Mouse (Mus musculus): ENCODE results near the gene Cnpy4.

GRCm38 (mm10) chr5:138227367-138227766, 40.1 kb downstream of the Cnpy4 start:
- TF ChIP-seq MAX (IDR thresholded peaks at IDR 0.05; ENCODE audit: low read length): peak; percentile 92
- TF ChIP-seq TCF12 (IDR thresholded peaks at IDR 0.05; ENCODE audit: low read depth, low read length): peak; percentile 98
- TF ChIP-seq CTCF (IDR thresholded peaks at IDR 0.05 in 2 of 3, conservative IDR thresholded peaks at IDR 0.05 in 1 of 3; ENCODE audit: control insufficient read depth in 1 of 3, insufficient read depth in 1 of 3, low read depth in 2 of 3, low read length in 3 of 3, poor library complexity in 1 of 3, severe bottlenecking in 1 of 3): no peak
- no peak for TF ChIP-seq E2F4 (IDR thresholded peaks at IDR 0.05; ENCODE audit: borderline replicate concordance, low read depth, low read length)
- no peak for TF ChIP-seq GABPA (IDR thresholded peaks at IDR 0.05; ENCODE audit: low read depth, low read length)

Measured in MEL (cell line).